Mouse (Mus musculus) thymus, adult 2 months (tissue): ENCODE data around the gene Dock1.

Experiments
- CTCF ChIP-seq: fragments of 200-500 bp; IDR thresholded peaks from 2 replicates; pipeline ENCODE4 v1.5.1; 2012; ENCODE audit warnings: mild to moderate bottlenecking, control low read depth, low read length, moderate library complexity, borderline replicate concordance; ENCODE audit not compliant: control insufficient read depth, poor library complexity, insufficient read depth; ENCODE audit errors: extremely low read depth
- POLR2A ChIP-seq: fragments of 200-500 bp; IDR thresholded peaks from 2 replicates; pipeline ENCODE4 v1.6.1; 2012; ENCODE audit warnings: mild to moderate bottlenecking, low read length, control low read depth, moderate library complexity; ENCODE audit not compliant: control insufficient read depth, poor library complexity, insufficient read depth; ENCODE audit errors: extremely low read depth

DNA sequence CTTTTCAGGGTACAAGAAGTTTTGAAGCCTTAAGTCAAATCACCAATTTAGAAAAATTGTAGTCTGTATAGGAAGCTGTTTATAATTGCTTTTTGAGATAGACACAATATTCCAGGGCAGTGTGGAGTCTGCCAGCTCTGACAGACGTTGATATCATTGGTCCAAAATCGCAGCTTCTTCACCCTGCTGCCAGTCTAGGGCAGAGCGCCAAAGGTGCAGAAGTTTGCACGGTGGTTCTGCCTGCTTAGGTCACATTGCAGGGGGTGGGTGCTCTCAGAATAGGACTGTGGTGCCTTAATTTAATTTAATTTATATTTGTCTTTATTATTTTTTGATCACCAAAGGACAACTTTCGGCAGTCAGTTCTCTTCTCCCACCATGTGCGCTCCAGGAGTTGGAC lies 288.6 kb downstream of the Dock1 start:
- no peak for TF ChIP-seq CTCF
- no peak for TF ChIP-seq POLR2A
